Mouse (Mus musculus) CD8-positive naive resting alpha-beta T cell, adult 2 months (primary cell): ENCODE measurements around the gene Txlng.
A peak's percentile ranks its signal among the peaks of the same experiment; 100 is the strongest.
"Not testable (repeated sequence)": the region's sequence is repeated elsewhere in the genome, so short reads cannot be mapped to it uniquely, and the experiment has no call there.

Experiments
- DNase-seq, 2 experiments: peaks; one replicate each; pipeline ENCODE4 v3.0.0; 2022; ENCODE audit warnings: low read depth in 2 of 2, low spot score in 2 of 2

The Txlng gene

GRCm38 (mm10) chrX:162829203-162829708 lies at the start of gene Txlng:
Txlng (minus strand) TSS chrX:162829454.
- DNase-seq = peak; percentile 89 to 90

GRCm38 (mm10) chrX:162878236-162878635 lies 49.0 kb upstream of the Txlng start:
- DNase-seq = no peak

GRCm38 (mm10) chrX:162873761-162874160 lies 44.5 kb upstream of the Txlng start:
- no peak for DNase-seq

- DNase-seq = peak in 1 of 2 experiments; percentile 15
Measured at GRCm38 (mm10) chrX:162871734-162872517, 42.7 kb upstream of the Txlng start.

GRCm38 (mm10) chrX:162868294-162868965 lies 39.2 kb upstream of the Txlng start:
- no peak for DNase-seq

GRCm38 (mm10) chrX:162848682-162849081 lies 19.4 kb upstream of the Txlng start:
- DNase-seq = no peak

GRCm38 (mm10) chrX:162845531-162845930 lies 16.3 kb upstream of the Txlng start:
- no peak for DNase-seq

GRCm38 (mm10) chrX:162844447-162845100 lies 15.3 kb upstream of the Txlng start:
- no peak for DNase-seq

GRCm38 (mm10) chrX:162832101-162832500 lies 2.8 kb upstream of the Txlng start:
- no peak for DNase-seq

- no peak for DNase-seq
Measured at GRCm38 (mm10) chrX:162831542-162831941, 2.3 kb upstream of the Txlng start.

GRCm38 (mm10) chrX:162831036-162831435 lies 1.8 kb upstream of the Txlng start:
- no peak for DNase-seq

- not testable (repeated sequence) for DNase-seq
Measured at GRCm38 (mm10) chrX:162830313-162830712, 1.1 kb upstream of the Txlng start.

GRCm38 (mm10) chrX:162829741-162830140 lies 487 bp upstream of the Txlng start:
- no peak for DNase-seq

- no peak for DNase-seq
Measured at GRCm38 (mm10) chrX:162828783-162829182, 471 bp downstream of the Txlng start.

GRCm38 (mm10) chrX:162828016-162828415 lies 1.2 kb downstream of the Txlng start:
- no peak for DNase-seq

- peak; percentile 4 to 37 for DNase-seq
Measured at GRCm38 (mm10) chrX:162800371-162800770, 28.9 kb downstream of the Txlng start.

- DNase-seq = peak in 1 of 2 experiments; percentile 9
Measured at GRCm38 (mm10) chrX:162791392-162791791, 37.9 kb downstream of the Txlng start.

GRCm38 (mm10) chrX:162788372-162788771 lies 40.9 kb downstream of the Txlng start:
- DNase-seq = no peak

GRCm38 (mm10) chrX:162770726-162771125 lies 58.5 kb downstream of the Txlng start:
- DNase-seq = no peak

- no peak for DNase-seq
Measured at GRCm38 (mm10) chrX:162761716-162762395, 67.4 kb downstream of the Txlng start.

GRCm38 (mm10) chrX:162760958-162761515 lies 68.2 kb downstream of the Txlng start:
- peak; percentile 4 to 7 for DNase-seq
